Mouse (Mus musculus): ENCODE data around the gene Olfr686.

- TF ChIP-seq CTCF (IDR thresholded peaks at IDR 0.05; ENCODE audit: low read depth) (no peak), EP300 (IDR thresholded peaks at IDR 0.05; ENCODE audit: low read depth) (no peak)
Measured at GRCm38 (mm10) chr7:105248197-105248596, 40.9 kb upstream of the Olfr686 start.
